Mouse (Mus musculus) lung, postnatal 25 days (tissue): Measurements from ENCODE around the gene Tnfrsf1b.

Source experiments
- DNase-seq: peaks from one replicate; pipeline ENCODE4 v3.0.0; 2022; ENCODE audit warnings: low spot score

Gene Tnfrsf1b

DNA sequence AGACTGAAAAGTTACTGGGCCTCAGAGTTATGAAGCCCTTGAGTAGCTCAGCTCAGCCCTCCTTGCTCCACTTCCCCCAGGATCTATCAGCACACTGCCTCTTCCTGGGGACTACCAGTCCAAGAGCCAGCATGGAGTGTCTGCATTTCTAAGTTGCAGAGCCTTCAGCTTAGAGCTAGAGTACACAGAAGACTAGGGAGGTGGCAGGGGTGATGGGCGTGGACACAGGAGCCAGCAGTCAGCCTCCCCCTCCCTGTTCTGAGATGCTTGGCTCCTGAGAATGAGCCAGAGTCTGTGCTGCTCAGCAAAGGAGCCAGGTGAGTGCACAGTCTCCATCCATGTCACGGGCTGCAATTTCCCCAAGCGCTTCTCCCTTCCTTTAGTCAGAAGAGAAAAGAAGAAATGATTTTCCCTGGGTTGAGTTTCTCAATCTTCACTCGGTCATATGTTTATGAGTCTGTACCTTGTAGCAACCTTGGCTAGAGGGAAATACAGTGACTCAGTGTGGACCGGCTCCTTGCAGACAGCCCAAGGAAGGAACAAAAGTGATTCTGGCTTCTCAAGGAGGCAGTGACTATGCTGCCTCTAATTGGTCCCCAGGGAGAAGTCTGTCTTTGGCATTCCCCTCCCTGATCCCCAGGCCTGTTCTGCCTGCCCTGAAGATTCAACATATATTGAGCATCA is 11.2 kb upstream of the Tnfrsf1b start:
- DNase-seq, result no peak

DNA sequence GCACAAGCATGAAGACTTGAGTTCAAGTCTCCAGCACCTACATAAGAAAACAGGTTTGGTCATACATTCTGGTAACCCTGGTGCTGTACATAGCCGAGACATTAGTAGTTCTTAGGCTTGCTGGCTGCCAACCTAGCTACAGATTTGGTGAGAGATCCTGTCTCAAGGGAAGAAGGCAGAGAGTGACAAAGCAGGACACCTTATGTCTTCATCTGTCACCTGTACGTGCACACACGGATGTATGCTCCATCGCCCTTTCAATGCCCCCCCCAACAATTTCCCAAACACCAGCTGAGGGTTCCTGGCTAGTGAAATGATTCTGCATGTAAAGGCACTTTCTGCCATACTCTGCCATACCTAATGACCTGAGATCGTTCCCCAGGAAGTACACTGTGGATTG is 9.5 kb upstream of the Tnfrsf1b start:
- no peak for DNase-seq

DNA sequence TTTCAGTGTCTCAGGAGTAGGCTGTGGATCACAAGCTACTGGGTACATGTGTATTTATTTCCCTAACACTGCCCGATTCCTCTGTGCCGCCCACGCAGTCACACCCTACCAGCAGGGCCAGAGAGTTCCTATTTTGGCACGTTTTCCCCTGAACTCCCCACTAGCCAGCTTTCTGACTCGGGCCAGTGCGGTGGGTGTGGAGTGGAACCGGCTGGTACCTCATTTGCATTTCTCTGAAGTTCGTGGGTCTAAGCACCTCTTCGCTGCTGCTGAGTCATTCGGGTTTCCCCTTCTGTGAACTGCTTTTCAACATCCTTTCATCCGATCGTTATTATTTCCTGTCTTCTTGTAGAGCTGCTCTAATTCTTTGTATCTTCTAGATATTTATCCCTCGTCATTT is 7.7 kb upstream of the Tnfrsf1b start:
- peak; percentile 72 for DNase-seq

DNA sequence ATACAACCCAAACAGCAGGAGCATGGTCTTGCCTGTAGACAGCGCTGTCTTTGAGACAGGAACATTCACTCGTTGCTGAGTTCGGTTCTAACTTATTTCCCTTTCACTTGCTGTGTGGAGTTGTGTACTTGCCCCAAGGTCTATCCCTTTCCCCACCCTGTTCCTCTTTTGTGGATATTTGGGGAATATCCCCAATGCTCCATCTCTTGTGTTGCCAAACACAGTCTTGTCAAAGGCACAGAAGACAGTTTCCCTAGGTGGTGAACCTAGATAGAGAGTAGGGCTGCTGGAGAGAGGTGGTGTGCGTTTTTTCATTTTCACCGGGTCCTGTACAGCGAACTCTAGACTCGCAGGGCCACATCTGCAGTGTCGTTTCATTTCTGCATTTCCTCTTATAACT is 5.9 kb upstream of the Tnfrsf1b start:
- DNase-seq, result no peak

DNA sequence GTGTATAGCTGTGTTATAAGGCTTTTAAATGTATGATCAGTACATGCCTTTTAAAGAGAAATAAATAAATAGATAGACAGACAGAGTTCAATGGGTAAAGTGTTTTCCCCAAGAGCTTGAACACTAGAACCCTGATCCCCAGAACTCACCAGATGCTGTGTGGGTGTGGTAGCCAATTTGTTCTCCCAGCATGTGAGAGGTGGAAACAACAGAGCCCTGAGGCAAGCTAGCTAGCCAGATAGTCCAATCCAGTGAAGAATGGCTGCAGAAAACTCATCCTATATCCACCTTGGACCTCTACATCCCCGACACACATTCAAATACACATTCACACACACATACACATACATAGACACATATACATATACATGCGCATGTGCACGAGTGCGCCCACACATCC is 4.9 kb upstream of the Tnfrsf1b start:
- DNase-seq, result no peak

DNA sequence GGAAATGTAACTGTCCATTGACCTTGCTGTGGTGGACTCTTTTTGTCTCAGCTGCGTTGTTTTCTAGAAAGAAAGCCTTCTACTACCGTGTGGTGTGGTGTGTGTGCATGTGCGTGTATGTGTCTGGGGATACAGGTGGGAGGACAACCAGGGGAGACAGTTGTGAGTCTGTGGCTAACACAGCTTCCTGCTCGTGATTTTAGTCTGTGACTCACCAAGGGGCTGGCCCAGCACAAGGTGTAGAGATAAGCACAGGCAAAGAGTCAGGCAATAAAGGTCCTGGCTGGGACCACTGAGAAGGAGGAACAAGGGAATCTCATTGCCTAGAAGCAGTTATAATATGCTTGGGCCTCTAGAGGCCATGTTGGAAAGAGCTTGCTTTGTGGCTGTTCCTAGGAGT is 3.3 kb upstream of the Tnfrsf1b start:
- DNase-seq, result no peak

DNA sequence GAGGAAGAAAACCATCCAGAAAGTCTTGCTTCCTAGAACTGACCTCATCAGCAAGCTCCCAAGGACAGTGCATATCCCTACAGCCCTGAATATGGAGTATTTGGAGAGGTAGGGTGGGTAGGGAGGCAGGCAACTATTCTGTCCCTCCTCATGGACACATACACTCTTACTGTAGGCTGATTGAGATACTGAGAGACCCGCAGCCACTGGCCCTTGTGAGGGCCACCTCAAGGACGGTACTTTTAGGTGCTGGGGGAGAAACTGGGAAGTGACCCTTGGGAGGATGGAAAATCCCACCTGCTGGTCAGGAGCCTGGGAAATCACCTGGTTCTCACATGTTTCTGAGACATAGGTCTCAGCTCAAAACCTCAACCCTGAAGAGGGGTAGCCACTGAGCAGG is 886 bp upstream of the Tnfrsf1b start:
- DNase-seq, result no peak

DNA sequence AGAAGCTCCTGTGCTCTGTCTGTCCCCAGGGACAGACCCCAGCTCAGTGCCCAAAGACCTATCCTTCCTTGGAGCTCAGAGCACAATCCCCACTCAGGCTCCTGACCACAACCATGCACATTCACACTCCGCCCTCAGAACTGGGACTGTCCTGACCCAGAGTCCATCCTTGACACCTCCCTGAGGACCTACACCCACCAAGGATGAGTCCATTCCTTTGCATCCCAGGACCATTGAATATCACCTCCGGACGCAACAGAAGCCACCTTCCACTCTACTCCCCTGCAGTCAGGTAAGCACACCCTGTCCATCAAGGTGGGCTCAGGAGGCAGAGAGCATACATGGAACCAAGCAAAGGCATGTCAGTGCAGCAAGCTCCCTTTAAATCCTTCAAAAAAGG is 1.1 kb downstream of the Tnfrsf1b start:
- no peak for DNase-seq

DNA sequence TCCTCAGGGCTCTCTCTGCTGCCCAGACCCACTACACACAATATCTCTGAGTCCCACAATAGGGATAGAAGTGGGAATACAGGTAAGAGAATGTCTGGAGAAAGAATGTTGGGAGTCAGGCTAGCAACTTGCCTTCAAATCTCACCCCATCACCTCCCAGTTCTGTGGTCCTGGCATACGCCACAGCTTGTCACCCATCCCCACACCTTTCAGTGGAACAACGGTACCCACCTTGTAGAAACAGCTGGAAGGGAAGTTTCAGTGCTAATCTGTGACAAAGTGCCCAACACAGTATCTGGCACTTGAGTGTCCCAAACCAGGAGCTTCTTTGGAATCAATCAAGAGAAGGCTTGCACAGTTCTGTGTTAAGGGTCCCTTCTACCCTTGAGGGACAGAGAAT is 2.0 kb downstream of the Tnfrsf1b start:
- no peak for DNase-seq

DNA sequence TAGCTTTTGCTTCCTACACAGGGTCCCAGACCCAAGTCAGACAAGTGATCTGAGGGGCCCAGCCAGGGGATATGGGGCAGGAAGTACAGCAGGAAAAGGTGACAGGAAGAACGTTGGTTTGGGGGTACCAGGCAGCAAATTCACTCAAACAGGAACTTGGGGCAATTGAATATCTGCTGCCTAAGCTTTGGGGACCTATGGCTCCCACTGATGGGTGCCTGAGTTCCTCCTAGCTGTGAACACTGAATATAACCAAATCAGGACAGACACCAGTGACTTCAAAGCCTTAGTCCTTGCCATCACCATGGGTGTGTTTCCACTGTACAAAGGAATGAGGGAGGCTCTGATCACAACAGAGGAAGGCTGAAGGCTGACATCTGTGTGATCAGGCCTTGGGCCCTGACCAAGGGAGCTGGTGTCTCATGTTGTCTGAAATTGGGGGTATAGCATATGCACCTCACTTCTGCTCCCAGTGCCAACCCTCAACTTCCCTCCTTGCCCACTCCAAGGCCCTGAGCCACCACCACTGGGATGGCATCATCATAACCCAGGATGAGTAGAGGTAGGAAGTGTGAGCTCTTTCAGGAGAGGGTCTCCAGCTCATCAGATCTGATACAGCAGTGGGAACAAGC is 3.8 kb downstream of the Tnfrsf1b start:
- DNase-seq, result no peak

DNA sequence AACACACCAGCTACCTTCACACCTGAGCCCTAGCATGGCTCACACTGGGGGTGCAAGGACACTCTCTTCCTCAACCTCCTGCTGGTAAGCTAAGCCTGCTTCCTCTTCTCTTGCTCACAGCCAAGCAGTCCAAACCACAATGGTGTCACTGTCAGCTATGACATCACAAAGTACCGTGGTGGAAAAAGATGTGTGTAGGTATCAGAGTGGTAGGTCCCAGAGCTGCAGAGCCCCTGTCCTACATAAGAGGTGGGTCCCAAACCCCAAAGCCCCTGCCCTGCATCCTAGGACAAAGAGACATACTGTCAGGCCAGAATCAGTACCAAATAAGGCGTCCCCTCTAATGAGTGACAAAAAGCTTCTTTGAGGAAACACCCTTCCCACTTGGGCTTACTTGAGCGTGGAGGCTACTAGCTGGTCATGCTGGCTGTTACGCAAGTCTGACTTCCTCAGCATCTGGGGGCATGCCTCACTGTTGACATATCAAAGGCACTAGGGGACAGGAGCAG is 5.9 kb downstream of the Tnfrsf1b start:
- DNase-seq, result peak; percentile 72

DNA sequence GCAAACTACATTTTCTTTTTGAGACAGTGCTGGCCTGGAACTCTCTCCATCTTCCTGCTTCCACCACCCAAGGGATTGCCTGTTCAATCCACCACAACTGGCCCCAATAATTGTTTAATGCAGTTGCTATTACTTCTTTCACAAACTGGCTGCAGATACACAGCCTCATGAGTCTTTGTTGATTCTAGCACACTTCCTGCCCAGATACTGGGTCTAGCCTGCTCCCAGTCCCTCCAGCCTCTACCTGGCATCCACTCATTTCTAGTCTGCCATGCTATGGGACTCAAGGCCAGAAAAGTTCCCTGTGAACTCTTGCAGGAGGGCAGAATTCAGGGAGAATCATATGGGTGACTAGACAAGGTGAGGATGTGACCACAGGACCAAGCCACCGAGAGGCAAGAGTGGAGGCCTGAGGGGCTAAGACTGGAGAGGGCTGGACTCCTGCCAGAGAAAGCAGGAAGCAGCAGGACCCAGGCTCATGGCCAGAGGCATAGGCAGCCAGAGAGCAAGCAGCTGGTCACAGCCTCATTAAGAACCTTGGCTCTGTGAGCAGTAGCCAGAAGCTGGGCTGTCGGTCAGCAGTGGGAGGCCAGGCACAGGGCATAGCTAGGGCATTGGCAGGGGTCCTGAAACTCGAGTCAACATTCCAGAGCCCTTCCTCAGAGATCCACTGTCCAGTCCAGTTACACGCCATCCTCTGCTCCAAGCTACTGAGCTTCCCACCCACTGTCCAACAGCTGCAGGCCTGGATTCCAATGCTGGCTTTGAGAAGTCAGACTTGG is 7.4 kb downstream of the Tnfrsf1b start:
- DNase-seq, result peak; percentile 62

DNA sequence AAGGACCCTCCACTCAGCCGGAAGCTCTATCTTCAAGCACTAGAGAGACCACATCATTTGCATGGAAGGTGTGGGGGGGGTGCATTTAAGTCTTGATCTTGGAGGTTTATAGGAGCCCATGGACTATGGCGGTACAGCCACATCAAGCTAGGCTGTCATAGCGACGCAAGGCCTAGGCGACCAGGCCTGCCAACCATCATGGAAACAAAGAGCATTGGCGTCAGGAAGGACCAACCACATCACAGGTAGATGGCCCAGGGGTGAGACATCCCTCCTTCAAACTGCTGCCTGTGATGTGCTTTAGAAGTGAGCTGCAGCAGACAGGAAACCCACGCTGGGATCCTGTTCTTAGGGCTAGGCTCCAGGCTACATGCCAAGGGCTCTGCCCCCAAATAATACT is 10.6 kb downstream of the Tnfrsf1b start:
- DNase-seq, result no peak

DNA sequence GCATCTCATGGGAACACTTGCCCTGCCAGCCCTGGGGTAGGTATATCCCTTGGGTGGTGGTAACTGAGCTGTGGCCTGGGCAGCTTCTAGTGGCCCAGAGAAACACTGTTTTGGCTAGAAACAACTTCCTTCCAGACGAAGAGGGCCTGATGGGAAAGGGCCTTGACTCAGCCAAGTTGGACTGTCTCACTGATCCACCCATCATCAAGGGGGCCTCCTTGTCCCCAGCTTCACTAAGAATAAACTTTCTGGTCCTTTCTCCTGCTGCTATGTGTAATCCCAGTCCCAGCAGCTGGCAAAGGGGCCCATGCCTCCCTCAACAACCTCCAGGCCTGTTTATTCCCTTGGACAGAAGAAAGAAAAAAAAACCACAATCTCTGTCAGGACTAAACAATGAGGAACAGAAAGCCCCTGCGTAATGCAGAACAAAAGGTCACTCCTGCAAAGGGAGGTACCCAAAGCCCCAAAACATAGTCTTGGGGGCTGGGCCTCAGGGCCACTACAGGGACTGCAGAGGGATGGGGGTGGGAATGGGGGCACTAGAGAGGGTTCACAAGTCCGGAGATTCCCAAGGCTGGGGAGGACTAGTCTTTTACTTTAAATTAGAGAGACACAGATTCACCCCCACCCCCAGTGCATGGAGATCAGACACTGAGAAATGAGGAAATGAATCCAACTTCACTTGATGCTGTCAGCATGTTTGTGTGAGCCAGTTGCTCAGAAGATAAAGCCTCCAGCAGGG is 13.0 kb downstream of the Tnfrsf1b start:
- peak; percentile 41 for DNase-seq

DNA sequence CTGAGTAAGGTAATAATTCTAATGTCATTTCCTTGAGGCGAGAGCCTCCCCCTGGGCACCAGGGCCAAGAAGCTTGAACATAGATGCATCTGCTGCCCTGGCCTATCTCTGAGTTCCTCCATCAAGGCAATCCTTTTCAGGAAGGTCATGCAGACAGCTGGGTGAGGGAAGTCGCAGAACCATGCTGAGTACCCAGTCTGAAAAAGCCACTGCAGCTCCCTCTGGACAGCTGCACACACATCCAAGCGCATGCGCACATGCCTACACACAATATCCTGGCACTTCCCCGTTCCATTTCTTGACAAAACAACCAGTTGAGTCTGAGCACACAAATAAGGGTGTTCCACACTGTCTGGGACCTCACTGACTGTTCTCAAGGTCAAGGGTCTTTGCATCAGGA is 14.9 kb downstream of the Tnfrsf1b start:
- no peak for DNase-seq

DNA sequence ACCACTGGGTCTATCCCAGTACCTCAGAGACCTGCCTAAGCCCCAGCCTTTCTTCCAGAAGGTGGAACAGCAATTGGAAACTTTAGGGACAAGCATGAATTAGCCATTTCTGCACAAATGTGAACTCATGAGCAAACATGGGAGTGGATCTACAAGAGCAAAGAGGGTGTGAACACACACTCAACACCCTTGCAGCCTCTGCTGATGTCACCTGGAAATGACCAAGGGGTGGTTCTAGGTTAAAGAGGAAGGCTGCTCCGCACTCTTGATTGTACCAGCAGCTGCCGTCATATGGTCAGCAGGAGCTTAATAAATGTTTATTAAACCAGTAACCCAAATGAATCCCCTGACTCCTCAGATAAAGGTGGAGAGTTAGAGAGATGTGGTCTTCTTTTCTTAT is 16.0 kb downstream of the Tnfrsf1b start:
- no peak for DNase-seq

DNA sequence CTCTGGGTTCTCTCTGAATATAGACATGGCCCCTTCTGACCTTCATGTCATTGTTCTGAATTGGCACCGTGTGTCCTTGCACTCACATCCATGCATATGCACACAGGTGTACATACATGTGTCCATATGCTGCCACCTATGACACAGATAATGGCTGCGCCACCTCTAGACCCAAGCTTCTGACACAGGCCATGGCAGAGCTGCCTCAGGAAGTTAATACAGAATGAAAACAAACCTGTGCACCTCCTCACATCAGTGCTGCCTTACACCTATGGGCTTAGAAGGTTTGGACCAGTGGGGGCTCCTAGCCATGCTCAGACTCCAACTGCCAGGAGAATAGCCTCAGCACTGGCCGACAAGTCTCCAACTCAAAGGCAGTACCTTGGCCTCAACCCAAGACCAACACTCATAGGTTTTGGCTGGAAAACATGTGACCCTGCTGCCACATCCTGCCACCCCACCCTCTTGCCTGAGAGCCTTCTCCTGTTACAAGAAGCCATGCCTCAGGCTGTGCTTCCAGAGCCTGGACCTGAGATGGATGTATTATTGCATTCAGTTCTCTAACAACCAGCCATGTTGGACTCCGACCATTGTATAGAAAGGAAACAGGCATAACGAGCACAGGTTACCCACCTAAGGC is 17.0 kb downstream of the Tnfrsf1b start:
- DNase-seq, result peak; percentile 64

DNA sequence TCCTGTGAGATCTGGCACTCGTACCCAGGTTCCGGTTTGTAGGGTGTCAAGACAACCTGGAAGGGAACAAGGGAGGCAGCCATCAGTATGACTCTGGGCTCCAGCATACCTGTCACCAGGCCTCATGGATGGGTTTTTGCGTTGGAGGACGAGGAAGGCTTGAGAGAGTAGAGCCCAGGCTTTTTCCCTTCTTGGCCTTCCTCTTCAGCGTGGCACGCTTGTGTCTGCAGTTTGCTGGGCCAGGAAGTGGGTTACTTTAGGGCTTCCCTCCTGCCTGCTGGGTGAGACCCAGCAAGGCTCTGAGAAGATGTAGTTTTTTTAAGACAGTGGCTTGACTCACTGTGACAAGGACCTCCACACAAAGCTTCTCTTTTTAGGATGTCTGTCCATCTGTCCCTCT is 17.6 kb downstream of the Tnfrsf1b start:
- no peak for DNase-seq

DNA sequence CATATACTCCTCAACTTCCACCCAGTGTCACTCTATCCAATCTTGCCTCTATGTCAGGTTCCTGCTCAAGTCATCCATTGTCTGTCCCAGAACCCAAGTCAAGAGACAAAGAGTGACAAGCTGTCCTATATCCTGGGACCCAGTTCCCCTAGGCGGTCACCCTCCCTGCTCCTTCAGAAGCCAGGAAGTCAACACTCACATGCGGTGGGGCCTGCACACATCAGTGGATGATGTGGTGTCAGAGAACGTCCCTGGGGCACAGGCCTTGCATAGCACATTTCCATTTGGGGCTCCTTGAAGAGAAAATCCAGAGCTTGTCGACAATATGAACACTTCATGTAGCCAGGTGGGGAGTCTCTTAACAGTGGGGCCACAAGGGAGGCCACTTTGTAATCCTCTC is 22.1 kb downstream of the Tnfrsf1b start:
- DNase-seq, result no peak

DNA sequence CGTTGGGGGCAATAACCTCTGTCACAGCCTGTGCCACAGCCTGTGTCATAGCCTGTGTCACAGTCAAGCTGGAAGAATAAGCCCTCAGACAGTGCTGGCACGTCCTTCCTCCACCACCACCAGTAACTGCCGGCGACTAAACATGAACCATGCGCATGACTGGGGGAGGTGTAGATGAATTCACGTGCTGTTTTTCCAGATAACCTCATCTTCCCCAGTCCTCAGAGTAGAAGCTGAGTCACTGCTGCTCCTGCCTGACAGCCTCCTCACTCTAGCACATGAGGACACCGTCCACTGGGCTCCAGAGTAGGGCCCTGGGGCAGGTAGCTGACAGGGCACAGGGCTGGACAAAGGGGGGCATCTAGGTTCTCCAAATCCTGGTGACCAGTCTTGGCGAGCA is 24.6 kb downstream of the Tnfrsf1b start:
- DNase-seq, result no peak

DNA sequence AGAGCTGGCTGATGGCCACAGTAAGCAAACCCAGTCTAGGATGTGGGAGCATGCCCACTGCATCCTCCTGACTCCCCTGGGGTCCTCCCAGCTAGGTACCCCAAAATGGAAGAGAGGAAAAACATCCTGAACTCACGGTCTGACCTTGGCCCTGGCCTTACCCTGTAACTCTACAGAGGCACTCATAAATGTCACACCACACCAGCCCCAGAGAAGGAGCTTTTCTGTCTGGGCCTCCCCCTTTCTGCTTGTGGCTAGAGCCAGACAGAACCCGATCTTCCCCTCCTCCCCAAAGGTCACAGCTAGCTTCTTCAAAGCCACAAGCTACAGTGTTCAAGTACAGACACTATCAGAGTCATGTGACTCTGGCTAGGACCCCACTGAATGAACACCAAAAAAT is 25.3 kb downstream of the Tnfrsf1b start:
- no peak for DNase-seq

DNA sequence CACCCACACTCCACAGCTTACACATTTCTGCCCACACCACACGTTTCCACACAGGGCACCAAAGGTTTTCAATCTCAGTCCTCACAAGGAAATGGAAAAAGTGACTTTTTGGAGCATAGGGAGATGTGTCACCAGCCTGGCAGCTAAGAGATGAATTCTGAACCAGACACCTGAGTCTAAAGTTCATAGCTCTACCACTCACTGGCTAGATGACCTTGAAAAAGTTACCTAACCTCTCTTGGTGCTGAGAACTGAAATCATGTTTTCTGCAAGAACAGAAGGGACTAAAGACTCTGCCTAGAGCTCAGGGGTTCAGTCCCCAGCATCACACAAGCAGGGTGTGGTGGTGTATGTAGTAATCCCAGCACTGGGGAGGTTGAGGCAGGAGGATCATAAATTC is 26.7 kb downstream of the Tnfrsf1b start:
- DNase-seq, result no peak
